Mouse (Mus musculus): ENCODE results near the gene Mnt.

DNA sequence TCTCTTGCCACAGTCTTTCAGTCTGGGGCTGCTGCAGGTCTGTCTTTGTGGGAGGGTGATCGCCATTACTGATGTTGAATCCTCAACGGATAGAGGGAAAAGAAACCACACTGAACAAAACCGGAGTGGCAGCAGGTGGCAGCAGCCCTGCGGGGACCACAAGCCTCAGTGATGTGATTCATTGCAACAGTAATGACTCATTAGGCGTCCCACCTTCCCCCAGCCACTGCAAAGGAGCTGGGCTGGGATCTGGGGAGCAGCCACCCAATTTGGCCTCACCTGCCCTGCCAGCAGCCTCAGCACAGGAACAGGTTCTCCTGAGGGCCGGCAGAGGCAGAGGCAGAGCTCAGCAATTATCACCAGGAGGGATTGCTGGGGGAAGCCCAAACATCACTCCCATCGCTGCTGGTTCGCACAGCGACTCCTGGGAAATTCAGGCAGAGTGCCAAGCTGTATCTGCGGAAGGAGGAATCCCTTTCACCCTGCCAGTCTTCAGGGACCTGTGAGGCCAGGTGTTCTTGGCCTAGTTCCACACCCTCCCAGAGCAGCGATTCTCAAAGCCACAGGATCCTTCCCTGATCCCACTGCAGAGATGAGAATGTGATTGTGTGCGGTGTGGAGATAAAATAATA is 40.4 kb downstream of the Mnt start:
- TF ChIP-seq GATA1 (IDR thresholded peaks at IDR 0.05; ENCODE audit: borderline replicate concordance, low read length) (no peak), FLI1 (IDR thresholded peaks at IDR 0.05; ENCODE audit: low read length) (no peak)
